Mouse (Mus musculus) embryonic facial prominence, embryonic 10.5 days (tissue): ENCODE results near the gene Mb. TPM values are rescaled to one million over a fixed set of nuclear protein-coding genes. Genes with fewer than 3 reads are reported as not detected.
A peak's percentile ranks its signal among the peaks of the same experiment; 100 is the strongest.
"Not testable (repeated sequence)": the region's sequence is repeated elsewhere in the genome, so short reads cannot be mapped to it uniquely, and the experiment has no call there.

Source experiments
- DNase-seq: peaks from one replicate; pipeline ENCODE4 v3.0.0-alpha.2; 2017; ENCODE audit warnings: low spot score
- H3K27ac ChIP-seq: fragments of 300-500 bp; sonication (generic); replicated peaks from 2 replicates; pipeline ENCODE4 v1.5.1; 2016; ENCODE audit warnings: mild to moderate bottlenecking
- H3K27me3 ChIP-seq: fragments of 300-500 bp; sonication (generic); replicated peaks from 2 replicates; pipeline ENCODE4 v1.6.1; 2016; ENCODE audit warnings: low read depth, mild to moderate bottlenecking; ENCODE audit not compliant: poor library complexity, severe bottlenecking
- H3K36me3 ChIP-seq: fragments of 300-500 bp; sonication (generic); replicated peaks from 2 replicates; pipeline ENCODE4 v1.6.1; 2016; ENCODE audit warnings: mild to moderate bottlenecking, moderate library complexity
- H3K4me1 ChIP-seq: fragments of 300-500 bp; sonication (generic); 2 replicates; pipeline ENCODE4 v1.6.1; 2016
- H3K4me3 ChIP-seq: fragments of 300-500 bp; sonication (generic); 2 replicates; pipeline ENCODE4 v1.5.1; 2016; ENCODE audit warnings: mild to moderate bottlenecking, moderate library complexity
- H3K9me3 ChIP-seq: fragments of 300-500 bp; sonication (generic); 2 replicates; pipeline ENCODE4 v1.6.1; 2016; ENCODE audit warnings: mild to moderate bottlenecking
- WGBS: fragments of 180-500 bp; shearing (Covaris S2); methylation state at CpG from one replicate; pipeline ENCODE4 v1.1.7; 2016; 5-methylcytosine and 5-hydroxymethylcytosine counted together
- polyA plus RNA-seq: library from polyadenylated mRNA; unstranded; fragments of >200 nt; fragmentation: Nextera tagmentation; extraction: Ambion mirVana; gene quantifications from 2 replicates; pipeline ENCODE4 v1.2.1, GENCODE M21; 2016

Gene Mb
- polyA plus RNA-seq, 1 experiment from 2014 or later = 0.86 TPM

- no peak overlapping the region for H3K27ac ChIP-seq
- H3K27me3 ChIP-seq = no peaks in the 10 kb centered on the region
- no peaks in the 10 kb centered on the region for H3K9me3 ChIP-seq
- H3K4me1 ChIP-seq = peaks cover 23% of the 10 kb centered on the region
- H3K36me3 ChIP-seq = peaks cover 86% of the 10 kb centered on the region
- H3K4me3 ChIP-seq = no peak overlapping the region
- DNase-seq = no peak
- WGBS = 68% methylated on average over 14 of the region's 14 CpGs
Observed at GRCm38 (mm10) chr15:77079256-77079822, 28.9 kb upstream of the Mb start.

GRCm38 (mm10) chr15:77078786-77079185, 28.3 kb upstream of the Mb start:
- Histone ChIP-seq H3K4me3 (no peak overlapping the region), H3K27me3 (no peaks in the 10 kb centered on the region), H3K4me1 (peaks cover 23% of the 10 kb centered on the region), H3K27ac (no peak overlapping the region; the same call in 1 of the 2 replicates), H3K36me3 (peaks cover 82% of the 10 kb centered on the region), H3K9me3 (no peaks in the 10 kb centered on the region)
- WGBS = 68% methylated on average over 3 of the region's 3 CpGs
- DNase-seq = no peak

DNA sequence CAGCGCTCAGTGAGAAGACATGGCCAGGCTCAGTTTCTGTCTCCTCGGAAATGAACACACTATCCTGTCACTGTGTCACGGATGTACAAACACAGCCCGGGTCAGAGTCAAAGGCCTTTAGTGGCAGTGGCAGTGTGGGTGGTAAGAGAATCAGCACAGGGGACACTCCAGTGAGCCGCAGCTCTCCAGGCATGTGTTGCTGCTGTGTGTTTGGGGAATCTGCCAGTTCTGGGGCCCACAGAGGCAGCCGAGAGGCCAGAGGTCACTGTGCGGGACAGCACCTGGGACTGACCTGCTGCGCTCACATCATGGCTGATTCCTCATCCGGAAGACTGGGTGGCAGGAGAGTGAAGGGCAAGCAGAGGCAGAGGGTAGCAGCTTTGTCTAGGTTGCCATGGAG, 27.4 kb upstream of the Mb start:
- Histone ChIP-seq H3K27ac (no peak overlapping the region), H3K4me3 (no peak overlapping the region), H3K36me3 (peaks cover 75% of the 10 kb centered on the region), H3K9me3 (no peaks in the 10 kb centered on the region), H3K27me3 (no peaks in the 10 kb centered on the region), H3K4me1 (peaks cover 23% of the 10 kb centered on the region)
- DNase-seq = no peak
- 92% methylated on average over 9 of the region's 9 CpGs for WGBS

- Histone ChIP-seq H3K27ac (no peak overlapping the region), H3K9me3 (no peaks in the 10 kb centered on the region), H3K36me3 (peaks cover 61% of the 10 kb centered on the region), H3K27me3 (no peaks in the 10 kb centered on the region), H3K4me1 (peaks cover 32% of the 10 kb centered on the region), H3K4me3 (no peak overlapping the region)
- WGBS = 86% methylated on average over 3 of the region's 3 CpGs
- DNase-seq = no peak
Observed at GRCm38 (mm10) chr15:77076523-77076922, 26.1 kb upstream of the Mb start.

DNA sequence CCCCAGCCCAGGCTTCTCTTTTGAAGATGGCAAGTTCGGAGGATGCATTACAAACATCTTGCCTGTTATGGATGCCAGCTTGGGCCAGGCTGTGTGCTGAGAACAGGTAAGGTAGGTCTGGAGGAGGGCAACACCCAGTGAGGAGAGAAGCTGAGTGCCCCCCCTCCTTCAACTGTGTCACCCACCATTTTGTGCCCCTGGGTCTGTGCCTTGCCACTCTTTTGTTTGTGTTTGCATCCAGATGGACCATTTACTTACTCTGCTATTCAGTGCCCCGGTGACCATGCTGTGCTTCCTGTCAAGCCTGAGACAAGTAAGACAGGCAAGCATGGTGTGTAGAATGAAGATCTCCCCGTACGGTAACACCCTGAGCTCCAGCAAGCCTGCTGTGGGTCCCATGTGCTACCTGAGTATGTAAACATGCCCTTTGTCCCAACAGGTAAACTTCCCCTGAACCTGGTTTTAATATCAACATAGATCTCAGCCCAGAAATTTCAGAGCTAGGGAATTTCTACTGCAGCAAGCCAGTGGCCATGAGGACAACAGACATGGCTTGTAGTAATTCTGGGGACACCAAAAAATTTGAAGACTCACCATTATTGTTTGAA, 22.2 kb upstream of the Mb start:
- H3K36me3 ChIP-seq = peaks cover 23% of the 10 kb centered on the region
- no peak overlapping the region for H3K27ac ChIP-seq
- no peaks in the 10 kb centered on the region for H3K27me3 ChIP-seq
- no peaks in the 10 kb centered on the region for H3K9me3 ChIP-seq
- 79% methylated on average over 4 of the region's 4 CpGs for WGBS
- no peak for DNase-seq
- H3K4me1 ChIP-seq = peaks cover 24% of the 10 kb centered on the region
- no peak overlapping the region for H3K4me3 ChIP-seq

GRCm38 (mm10) chr15:77071501-77071900, 21.0 kb upstream of the Mb start:
- Histone ChIP-seq H3K27me3 (no peaks in the 10 kb centered on the region), H3K9me3 (no peaks in the 10 kb centered on the region), H3K4me1 (peaks cover 24% of the 10 kb centered on the region), H3K4me3 (no peak overlapping the region), H3K36me3 (peaks cover 12% of the 10 kb centered on the region), H3K27ac (no peak overlapping the region)
- peak; percentile 47 for DNase-seq
- WGBS = 22% methylated on average over 10 of the region's 10 CpGs

DNA sequence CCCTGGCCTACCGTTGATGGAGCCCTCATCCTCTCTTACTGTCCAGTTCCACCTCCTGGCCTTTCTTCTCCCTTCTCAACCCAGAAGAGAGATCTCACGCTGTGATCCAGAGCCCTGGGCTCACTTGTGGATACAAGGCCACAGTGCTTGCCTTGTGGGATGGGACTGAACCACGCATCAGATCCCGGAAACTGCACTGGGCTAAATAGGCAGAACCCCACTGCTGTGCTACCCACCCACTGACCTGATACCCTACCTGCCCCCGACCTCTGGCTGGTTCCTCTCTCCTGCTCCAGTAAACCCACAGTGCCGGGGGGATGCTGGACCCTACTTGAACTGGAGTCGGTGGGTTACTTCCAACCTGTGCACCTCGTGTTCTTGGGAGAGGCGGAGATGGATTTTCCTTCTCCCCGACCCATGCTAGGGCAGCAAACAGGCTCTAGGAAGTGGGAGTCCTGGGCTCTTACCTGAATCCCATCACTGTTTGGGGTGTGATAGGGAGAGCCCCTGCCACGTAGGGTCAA, 20.3 kb upstream of the Mb start:
- DNase-seq = no peak
- peaks cover 24% of the 10 kb centered on the region for H3K4me1 ChIP-seq
- 87% methylated on average over 11 of the region's 11 CpGs for WGBS
- H3K9me3 ChIP-seq = no peaks in the 10 kb centered on the region
- H3K27me3 ChIP-seq = no peaks in the 10 kb centered on the region
- H3K36me3 ChIP-seq = peaks cover 5% of the 10 kb centered on the region
- no peak overlapping the region for H3K27ac ChIP-seq
- no peak overlapping the region for H3K4me3 ChIP-seq

DNA sequence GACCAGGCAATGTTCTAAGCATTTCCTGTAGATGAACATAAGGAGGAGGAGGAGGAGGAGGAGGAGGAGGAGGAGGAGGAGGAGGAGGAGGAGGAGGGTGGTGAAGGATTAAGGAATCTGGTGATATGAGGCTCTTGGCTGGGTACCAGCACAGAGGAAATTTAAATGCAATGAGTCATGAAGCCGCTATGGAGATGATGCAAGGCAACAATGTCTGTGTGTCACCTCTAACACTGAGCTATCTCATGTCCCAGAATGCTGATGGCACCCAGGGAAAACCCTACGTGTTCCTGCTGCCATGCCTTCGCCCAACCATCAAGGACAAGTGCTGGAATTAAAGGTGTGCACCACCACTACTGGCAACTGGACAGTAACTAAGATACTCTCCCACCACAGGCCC, 18.5 kb upstream of the Mb start:
- Histone ChIP-seq H3K36me3 (no peaks in the 10 kb centered on the region), H3K9me3 (no peaks in the 10 kb centered on the region), H3K4me3 (no peak overlapping the region), H3K27ac (0 out of 2 replicates have a peak overlapping the region, but pooled peaks have one; percentile 48), H3K27me3 (no peaks in the 10 kb centered on the region), H3K4me1 (peaks cover 24% of the 10 kb centered on the region)
- DNase-seq = no peak
- 93% methylated on average over 3 of the region's 3 CpGs for WGBS

- WGBS = 58% methylated on average over 3 of the region's 3 CpGs
- H3K27ac ChIP-seq = 0 out of 2 replicates have a peak overlapping the region, but pooled peaks have one; percentile 48
- DNase-seq = no peak
- H3K27me3 ChIP-seq = no peaks in the 10 kb centered on the region
- H3K36me3 ChIP-seq = no peaks in the 10 kb centered on the region
- H3K4me3 ChIP-seq = no peak overlapping the region
- H3K4me1 ChIP-seq = peaks cover 24% of the 10 kb centered on the region
- H3K9me3 ChIP-seq = no peaks in the 10 kb centered on the region
Observed at GRCm38 (mm10) chr15:77068439-77068861, 18.0 kb upstream of the Mb start.

GRCm38 (mm10) chr15:77066233-77066632, 15.8 kb upstream of the Mb start:
- peaks cover 8% of the 10 kb centered on the region for H3K4me1 ChIP-seq
- 89% methylated on average over 6 of the region's 6 CpGs for WGBS
- H3K9me3 ChIP-seq = no peaks in the 10 kb centered on the region
- no peaks in the 10 kb centered on the region for H3K36me3 ChIP-seq
- no peak overlapping the region for H3K4me3 ChIP-seq
- no peaks in the 10 kb centered on the region for H3K27me3 ChIP-seq
- H3K27ac ChIP-seq = no peak overlapping the region
- no peak for DNase-seq

DNA sequence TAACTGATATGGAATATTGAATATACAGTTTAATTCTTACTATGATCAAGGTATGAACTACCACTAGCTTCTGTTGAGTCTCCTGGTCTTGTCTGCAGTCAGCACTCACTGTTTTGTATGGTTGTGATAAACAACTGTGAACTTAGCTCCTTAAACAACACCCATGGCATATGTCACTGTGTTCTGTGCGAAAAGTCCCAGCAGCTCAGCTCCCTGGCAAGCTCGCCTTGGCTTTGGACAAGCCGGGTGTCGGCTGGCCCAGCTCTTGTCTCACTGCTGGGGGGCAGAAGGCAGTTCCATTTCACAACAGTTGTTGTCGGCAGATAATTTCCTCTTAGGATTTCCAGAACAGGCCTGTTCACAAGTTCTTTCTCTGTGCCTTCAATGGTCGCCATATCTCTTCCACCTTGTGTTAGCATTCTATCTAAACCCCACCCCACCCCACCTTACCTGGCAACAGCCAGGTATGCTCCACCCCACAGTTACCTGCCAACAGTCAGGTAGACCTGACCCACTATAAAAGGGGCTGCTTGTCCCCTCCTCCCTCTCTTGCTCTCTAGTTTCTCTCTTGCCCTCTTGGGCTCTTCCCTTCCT, 14.9 kb upstream of the Mb start:
- H3K36me3 ChIP-seq = no peaks in the 10 kb centered on the region
- H3K4me1 ChIP-seq = 0 out of 2 replicates have a peak, but pooled peaks cover 5% of the 10 kb centered on the region
- DNase-seq = no peak
- H3K27me3 ChIP-seq = no peaks in the 10 kb centered on the region
- 89% methylated on average over 6 of the region's 6 CpGs for WGBS
- no peak overlapping the region for H3K27ac ChIP-seq
- H3K4me3 ChIP-seq = no peak overlapping the region
- H3K9me3 ChIP-seq = no peaks in the 10 kb centered on the region

DNA sequence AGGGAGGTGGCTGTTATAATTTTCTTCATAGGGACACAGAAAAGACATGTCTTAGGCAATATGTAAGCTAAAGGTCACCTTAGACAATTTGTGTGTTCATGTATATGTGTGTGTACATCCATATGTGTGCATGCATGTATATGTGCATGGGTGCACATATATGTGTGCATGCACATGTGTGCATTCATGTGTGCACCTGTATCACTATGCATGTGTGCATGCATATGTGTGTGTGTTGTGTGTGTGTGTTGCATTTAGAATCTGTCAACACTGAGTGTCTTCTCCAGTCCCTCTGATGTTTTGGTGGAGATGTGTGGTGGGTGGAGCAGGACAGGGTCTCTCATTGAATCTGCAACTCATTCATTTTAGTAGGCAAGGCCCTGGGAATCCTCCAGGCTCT, 12.3 kb upstream of the Mb start:
- H3K9me3 ChIP-seq = no peaks in the 10 kb centered on the region
- H3K4me3 ChIP-seq = no peak overlapping the region
- no peaks in the 10 kb centered on the region for H3K4me1 ChIP-seq
- no peak overlapping the region for H3K27ac ChIP-seq
- DNase-seq = no peak
- no peaks in the 10 kb centered on the region for H3K27me3 ChIP-seq
- H3K36me3 ChIP-seq = no peaks in the 10 kb centered on the region

DNA sequence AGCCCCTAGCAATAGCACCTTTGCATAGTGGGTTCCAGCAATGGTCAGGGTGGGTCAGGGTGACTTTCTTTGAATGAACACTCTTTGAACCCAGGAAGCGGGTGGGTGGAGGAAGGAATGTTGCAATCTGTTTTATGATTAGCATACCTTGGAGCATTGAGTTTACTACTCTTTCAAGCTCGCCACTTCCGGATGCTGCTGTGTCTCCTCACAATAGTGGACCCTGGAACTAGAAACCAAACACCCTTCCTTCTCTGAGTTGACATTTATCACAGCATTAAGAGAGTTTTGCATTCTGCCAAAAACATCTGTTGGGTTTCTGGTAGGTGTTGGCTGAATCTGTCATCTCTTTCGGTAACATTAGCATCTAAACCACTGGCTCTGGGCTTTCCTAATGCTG, 8.9 kb upstream of the Mb start:
- not testable (repeated sequence) for H3K27ac ChIP-seq, H3K9me3 ChIP-seq, H3K4me3 ChIP-seq, H3K36me3 ChIP-seq, DNase-seq, H3K27me3 ChIP-seq
- H3K4me1 ChIP-seq = peaks cover 27% of the 10 kb centered on the region
- 93% methylated on average over 4 of the region's 4 CpGs for WGBS
